Mouse (Mus musculus) heart, adult 2 months (tissue): ENCODE measurements around the gene Sfxn3. TPM values are rescaled to one million over a fixed set of nuclear protein-coding genes. Genes with fewer than 3 reads are reported as not detected.
"Not testable (repeated sequence)": the region's sequence is repeated elsewhere in the genome, so short reads cannot be mapped to it uniquely, and the experiment has no call there.

Source experiments
- DNase-seq, 2 experiments: peaks; one replicate each; pipeline ENCODE4 v3.0.0; 2021
- H3K27ac ChIP-seq: fragments of 200-600 bp; 2 replicates; pipeline ENCODE4 v1.8.1; 2022
- H3K27me3 ChIP-seq: fragments of 200-500 bp; 2 replicates; pipeline ENCODE4 v1.6.1; 2012; ENCODE audit warnings: mild to moderate bottlenecking, low read length, inconsistent platforms, mixed read lengths; ENCODE audit not compliant: control insufficient read depth, insufficient read depth
- H3K36me3 ChIP-seq: fragments of 200-500 bp; 2 replicates; pipeline ENCODE4 v1.6.1; 2012; ENCODE audit warnings: low read length, inconsistent platforms; ENCODE audit not compliant: control insufficient read depth, insufficient read depth
- H3K4me1 ChIP-seq: fragments of 200-500 bp; 2 replicates; pipeline ENCODE4 v1.6.1; 2011; ENCODE audit warnings: low read length; ENCODE audit not compliant: control insufficient read depth, insufficient read depth
- H3K4me3 ChIP-seq: fragments of 200-600 bp; 2 replicates; pipeline ENCODE4 v1.8.1; 2022
- H3K79me2 ChIP-seq: fragments of 200-500 bp; replicated peaks from 2 replicates; pipeline ENCODE4 v1.6.1; 2012; ENCODE audit warnings: mild to moderate bottlenecking, inconsistent platforms, low read length, moderate library complexity, mixed read lengths; ENCODE audit not compliant: control insufficient read depth, insufficient read depth
- H3K9ac ChIP-seq: fragments of 200-500 bp; 2 replicates; pipeline ENCODE4 v1.6.1; 2012; ENCODE audit warnings: low read depth, mild to moderate bottlenecking, control low read depth, inconsistent platforms, low read length, mixed read lengths
- CTCF ChIP-seq: fragments of 200-600 bp; IDR thresholded peaks from 2 replicates; pipeline ENCODE4 v1.8.1; 2022; ENCODE audit warnings: antibody characterized with exemption, mild to moderate bottlenecking, moderate library complexity
- EP300 ChIP-seq: fragments of 200-500 bp; IDR thresholded peaks from 2 replicates; pipeline ENCODE4 v1.6.1; 2011; ENCODE audit warnings: low read depth, low read length, control low read depth; ENCODE audit not compliant: insufficient read depth
- POLR2A ChIP-seq: fragments of 200-500 bp; IDR thresholded peaks from 2 replicates; pipeline ENCODE4 v1.6.1; 2011; ENCODE audit warnings: mild to moderate bottlenecking, low read depth, low read length, control low read depth; ENCODE audit not compliant: insufficient read depth
- WGBS: fragments of 180-500 bp; shearing (Covaris S2); methylation state at CpG from one replicate; pipeline ENCODE4 v1.1.7; 2018; 5-methylcytosine and 5-hydroxymethylcytosine counted together
- intact Hi-C: fragments of 180-260 bp; cut with DNase I; formaldehyde crosslinking; loops from one replicate; pipeline ENCODE4 v1.15.1; 2025
- polyA plus RNA-seq: library from polyadenylated mRNA; depleted of rRNA; stranded (reverse); fragments of >200 nt; gene quantifications from 2 replicates; pipeline ENCODE4 v1.2.3, GENCODE M21; 2012
- total RNA-seq, 2 experiments: library from RNA; stranded (reverse); gene quantifications; 2 replicates each; pipeline ENCODE4 v1.2.3; 2021

Sfxn3 gene
- total and polyA plus RNA-seq, 3 experiments = 10.0 to 15.5 (median 11.1) TPM

- Histone ChIP-seq H3K9ac (no peak overlapping the region), H3K4me1 (peaks cover 22% of the 10 kb centered on the region), H3K4me3 (no peak overlapping the region), H3K36me3 (peaks cover 8% of the 10 kb centered on the region; the same call in 1 of the 2 replicates), H3K27ac (no peak overlapping the region), H3K79me2 (no peaks in the 10 kb centered on the region), H3K27me3 (no peaks in the 10 kb centered on the region)
- TF ChIP-seq POLR2A = no peak
- TF ChIP-seq CTCF = peak; percentile 77
- peak; percentile 55; the same call in 1 of the 2 replicates for TF ChIP-seq EP300
- 26% methylated on average over 8 of the region's 8 CpGs for WGBS
- intact Hi-C loops = loop anchor here (10.0 kb wide), 1 partner anchor 445 kb away; no protein-coding TSS in a partner anchor
- DNase-seq = peak; percentile 68 to 75
Observed at GRCm38 (mm10) chr19:45030111-45030510, 17.2 kb upstream of the Sfxn3 start.

- Histone ChIP-seq H3K27me3 (no peaks in the 10 kb centered on the region), H3K79me2 (no peaks in the 10 kb centered on the region), H3K36me3 (peaks cover 8% of the 10 kb centered on the region; the same call in 1 of the 2 replicates), H3K27ac (no peak overlapping the region), H3K4me3 (peak overlapping the region; percentile 36; the same call in 1 of the 2 replicates), H3K4me1 (peaks cover 22% of the 10 kb centered on the region), H3K9ac (peak overlapping the region; percentile 62)
- WGBS = 39% methylated on average over 20 of the region's 20 CpGs
- intact Hi-C loops = loop anchor here (1.0 to 10.0 kb wide), 2 partner anchors 18 to 446 kb away; no protein-coding TSS in a partner anchor
- TF ChIP-seq EP300 (0 out of 2 replicates have a peak, but pooled peaks have one; percentile 22), POLR2A (no peak), CTCF (peak; percentile 88)
- DNase-seq = peak; percentile 76 to 78
Observed at GRCm38 (mm10) chr19:45030746-45031693, 16.3 kb upstream of the Sfxn3 start.

GRCm38 (mm10) chr19:45031780-45032179, 15.5 kb upstream of the Sfxn3 start:
- Histone ChIP-seq H3K27me3 (no peaks in the 10 kb centered on the region), H3K79me2 (no peaks in the 10 kb centered on the region), H3K4me1 (peaks cover 22% of the 10 kb centered on the region), H3K9ac (no peak overlapping the region), H3K27ac (no peak overlapping the region), H3K4me3 (no peak overlapping the region), H3K36me3 (peaks cover 5% of the 10 kb centered on the region; the same call in 1 of the 2 replicates)
- DNase-seq = peak; percentile 76 to 81
- 14% methylated on average over 4 of the region's 4 CpGs for WGBS
- TF ChIP-seq EP300 = peak; percentile 88; the same call in 1 of the 2 replicates
- TF ChIP-seq POLR2A = no peak
- TF ChIP-seq CTCF = peak; percentile 96
- intact Hi-C loops = loop anchor here (1.0 to 10.0 kb wide), 2 partner anchors 18 to 447 kb away; no protein-coding TSS in a partner anchor

GRCm38 (mm10) chr19:45032570-45033332, 14.6 kb upstream of the Sfxn3 start:
- no peak for DNase-seq
- intact Hi-C loops = loop anchor here (10.0 kb wide), 1 partner anchor 448 kb away; no protein-coding TSS in a partner anchor

GRCm38 (mm10) chr19:45036867-45037266, 10.4 kb upstream of the Sfxn3 start:
- peaks cover 2% of the 10 kb centered on the region; the same call in 1 of the 2 replicates for H3K27me3 ChIP-seq
- TF ChIP-seq EP300 (no peak), CTCF (peak; percentile 73)
- DNase-seq = peak in 1 of 2 experiments; percentile 68
- no peak overlapping the region for H3K4me3 ChIP-seq
- intact Hi-C loops = loop anchor here (10.0 kb wide), 1 partner anchor 452 kb away; no protein-coding TSS in a partner anchor
- no peaks in the 10 kb centered on the region for H3K79me2 ChIP-seq
- WGBS = 38% methylated on average over 16 of the region's 16 CpGs
- H3K4me1 ChIP-seq = no peaks in the 10 kb centered on the region
- H3K27ac ChIP-seq = no peak overlapping the region
- no peak overlapping the region for H3K9ac ChIP-seq
- H3K36me3 ChIP-seq = no peaks in the 10 kb centered on the region

More at GRCm38 (mm10) chr19:45032570-45033332, 14.6 kb upstream of the Sfxn3 start:
- Histone ChIP-seq H3K27ac (no peak overlapping the region), H3K4me3 (no peak overlapping the region), H3K27me3 (no peaks in the 10 kb centered on the region), H3K36me3 (0 out of 2 replicates have a peak, but pooled peaks cover under 1% of the 10 kb centered on the region), H3K9ac (no peak overlapping the region), H3K4me1 (peaks cover 17% of the 10 kb centered on the region), H3K79me2 (no peaks in the 10 kb centered on the region)
- 51% methylated on average over 17 of the region's 17 CpGs for WGBS
- TF ChIP-seq POLR2A = no peak
- TF ChIP-seq CTCF = peak; percentile 47
- no peak for TF ChIP-seq EP300

GRCm38 (mm10) chr19:45038198-45038597, 9.1 kb upstream of the Sfxn3 start:
- H3K4me3 ChIP-seq, H3K9ac ChIP-seq, H3K79me2 ChIP-seq, DNase-seq, H3K4me1 ChIP-seq, H3K36me3 ChIP-seq, H3K27me3 ChIP-seq, H3K27ac ChIP-seq: not testable (repeated sequence)
- intact Hi-C loops = loop anchor here (10.0 kb wide), 1 partner anchor 453 kb away; no protein-coding TSS in a partner anchor
- WGBS = 86% methylated on average over 7 of the region's 7 CpGs
